In the genomic region with DNA sequence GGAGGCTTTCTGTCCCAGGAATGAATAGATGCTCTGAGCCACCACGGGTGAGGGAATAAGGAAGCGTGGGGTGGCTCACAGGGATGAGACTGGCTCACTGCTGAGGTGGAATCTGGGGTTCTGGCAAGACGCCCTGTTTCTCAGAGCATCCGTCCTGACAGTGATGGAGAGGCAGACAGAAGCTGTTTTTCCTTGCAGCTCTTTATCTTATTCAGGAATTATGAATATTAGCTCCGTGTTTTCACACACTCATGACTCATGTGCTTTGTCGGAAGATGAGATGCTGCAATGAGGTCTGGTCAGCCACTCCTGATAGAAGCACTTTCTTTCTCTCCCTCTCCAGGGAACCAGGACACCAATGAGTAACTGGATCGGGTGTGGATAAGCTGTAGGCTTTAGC, we compare ENCODE assay signal across 10 mouse cellular contexts.
DNase-seq lines count a peak whose midpoint lies in the region; ATAC-seq and TF ChIP-seq lines count a peak whose summit lies in the region.
"Had no signal": no experiment of that assay in that cellular context is flagged by ENCODE, and none has a peak within 500 bp of the region (broad histone marks: within the 10 kb centered on the region; RNA-seq: fewer than 3 reads in every experiment).

No protein-coding gene starts in this region.

- H3K27ac ChIP-seq in forebrain, embryonic 14.5 days (ENCODE audit: low read depth, low read length): no peak overlapping the region
- no peak overlapping the region for H3K27ac ChIP-seq in forebrain, embryonic 11.5 days (ENCODE audit: low read depth, low read length)
- peak overlapping the region; percentile 41; the same call in 1 of the 2 replicates for H3K27ac ChIP-seq in liver, postnatal 0 days (ENCODE audit: low read depth)
- no peak overlapping the region for H3K27ac ChIP-seq in liver, embryonic 11.5 days (ENCODE audit: low read depth, low read length)
- H3K27ac ChIP-seq: neural tube, embryonic 13.5 days had no signal

- no peak overlapping the region for H3K4me2 ChIP-seq in forebrain, embryonic 14.5 days (ENCODE audit: low read length)
- H3K4me2 ChIP-seq in forebrain, embryonic 11.5 days (ENCODE audit: low read depth, low read length, severe bottlenecking): no peak overlapping the region
- H3K4me2 ChIP-seq in liver, postnatal 0 days (ENCODE audit: low read depth, low read length): no peak overlapping the region
- no peak overlapping the region for H3K4me2 ChIP-seq in liver, embryonic 11.5 days
- H3K4me2 ChIP-seq: neural tube, embryonic 13.5 days had no signal

- peak; percentile 47 for DNase-seq in forebrain, embryonic 14.5 days (ENCODE audit: low spot score)
- no peak for DNase-seq in forebrain, embryonic 11.5 days (ENCODE audit: low spot score)
- DNase-seq in liver, postnatal 0 days: no peak
- DNase-seq in liver, embryonic 11.5 days (ENCODE audit: low spot score): no peak
- DNase-seq in layer of hippocampus, adult 18-20 months (ENCODE audit: low spot score in 2 of 2): peak; percentile 76 to 91
- no peak for DNase-seq in c-Kit-positive CD71-positive TER-119-positive erythroid progenitor cells, embryonic 14.5 days (ENCODE audit: low spot score)
- DNase-seq in testis, postnatal 10 days (ENCODE audit: low spot score): no peak
- DNase-seq in spleen, postnatal 4 days (ENCODE audit: low spot score in 2 of 2): no peak

- H3K36me3 ChIP-seq in forebrain, embryonic 14.5 days (ENCODE audit: control insufficient read depth, insufficient read depth, low read length): peaks cover 4% of the 10 kb centered on the region; the same call in 1 of the 2 replicates
- H3K36me3 ChIP-seq in forebrain, embryonic 11.5 days (ENCODE audit: control insufficient read depth, insufficient read depth, low read length): peaks cover 2% of the 10 kb centered on the region; the same call in 1 of the 2 replicates
- peaks cover 7% of the 10 kb centered on the region; the same call in 1 of the 2 replicates for H3K36me3 ChIP-seq in liver, postnatal 0 days (replicated peaks; ENCODE audit: insufficient read depth, low read length)
- H3K36me3 ChIP-seq in liver, embryonic 11.5 days (ENCODE audit: control insufficient read depth, insufficient read depth, low read length): peaks cover 9% of the 10 kb centered on the region; the same call in 1 of the 2 replicates

- TF ChIP-seq EP300 in liver, postnatal 0 days (IDR thresholded peaks at IDR 0.05; ENCODE audit: low read depth): no peak

- H3K27me3 ChIP-seq in forebrain, embryonic 14.5 days (replicated peaks; ENCODE audit: control insufficient read depth, insufficient read depth, low read length): no peaks in the 10 kb centered on the region
- no peaks in the 10 kb centered on the region for H3K27me3 ChIP-seq in forebrain, embryonic 11.5 days (ENCODE audit: control insufficient read depth, insufficient read depth, low read length)
- no peaks in the 10 kb centered on the region for H3K27me3 ChIP-seq in liver, postnatal 0 days (ENCODE audit: insufficient read depth, low read length)
- no peaks in the 10 kb centered on the region for H3K27me3 ChIP-seq in liver, embryonic 11.5 days (replicated peaks; ENCODE audit: control insufficient read depth, insufficient read depth, low read length)
- H3K27me3 ChIP-seq: CH12.LX; neural tube, embryonic 13.5 days had no signal

- peak; percentile 45; the same call in 1 of the 2 replicates for ATAC-seq in forebrain, embryonic 14.5 days
- ATAC-seq in forebrain, embryonic 11.5 days (replicated peaks; ENCODE audit: low FRiP score): no peak
- no peak for ATAC-seq in liver, postnatal 0 days
- no peak for ATAC-seq in liver, embryonic 11.5 days (replicated peaks; ENCODE audit: low FRiP score)

- no peak for TF ChIP-seq CTCF in liver, postnatal 0 days (IDR thresholded peaks at IDR 0.05; ENCODE audit: low read depth)

- 64% methylated on average over 7 of the region's 7 CpGs for WGBS in forebrain, embryonic 14.5 days
- WGBS in forebrain, embryonic 11.5 days: 87% methylated on average over 7 of the region's 7 CpGs
- WGBS in liver, postnatal 0 days (ENCODE audit: insufficient replicate concordance): 64% methylated on average over 7 of the region's 7 CpGs
- 71% methylated on average over 7 of the region's 7 CpGs for WGBS in liver, embryonic 11.5 days

- no peak overlapping the region for H3K9ac ChIP-seq in forebrain, embryonic 14.5 days (ENCODE audit: low read length)
- no peak overlapping the region for H3K9ac ChIP-seq in forebrain, embryonic 11.5 days (ENCODE audit: low read length)
- no peak overlapping the region for H3K9ac ChIP-seq in liver, postnatal 0 days (replicated peaks)
- no peak overlapping the region for H3K9ac ChIP-seq in liver, embryonic 11.5 days (ENCODE audit: low read depth, low read length)
- H3K9ac ChIP-seq: neural tube, embryonic 13.5 days had no signal

- no peaks in the 10 kb centered on the region for H3K9me3 ChIP-seq in forebrain, embryonic 14.5 days (replicated peaks; ENCODE audit: control insufficient read depth, low read length)
- H3K9me3 ChIP-seq in forebrain, embryonic 11.5 days (ENCODE audit: control insufficient read depth, low read length): no peaks in the 10 kb centered on the region
- H3K9me3 ChIP-seq in liver, postnatal 0 days (ENCODE audit: low read length): no peaks in the 10 kb centered on the region
- 0 out of 2 replicates have a peak, but pooled peaks cover 2% of the 10 kb centered on the region for H3K9me3 ChIP-seq in liver, embryonic 11.5 days (ENCODE audit: control insufficient read depth, low read length)

- no peaks in the 10 kb centered on the region for H3K4me1 ChIP-seq in forebrain, embryonic 14.5 days (ENCODE audit: control insufficient read depth, insufficient read depth, low read length)
- no peaks in the 10 kb centered on the region for H3K4me1 ChIP-seq in forebrain, embryonic 11.5 days (replicated peaks; ENCODE audit: control insufficient read depth, insufficient read depth, low read length)
- peaks cover 23% of the 10 kb centered on the region for H3K4me1 ChIP-seq in liver, postnatal 0 days (ENCODE audit: insufficient read depth)
- H3K4me1 ChIP-seq in liver, embryonic 11.5 days (replicated peaks; ENCODE audit: control insufficient read depth, insufficient read depth, low read length): peaks cover 10% of the 10 kb centered on the region

- H3K4me3 ChIP-seq in forebrain, embryonic 14.5 days (ENCODE audit: low read depth, low read length): no peak overlapping the region
- no peak overlapping the region for H3K4me3 ChIP-seq in forebrain, embryonic 11.5 days (ENCODE audit: low read depth, low read length)
- H3K4me3 ChIP-seq in liver, postnatal 0 days (ENCODE audit: low read depth, low read length): no peak overlapping the region
- H3K4me3 ChIP-seq in liver, embryonic 11.5 days (ENCODE audit: low read depth, low read length): no peak overlapping the region
- H3K4me3 ChIP-seq: neural tube, embryonic 13.5 days had no signal

Comparison
In these comparisons a context has a peak if more than half of its experiments do, and no peak if none do; other contexts are left out.
1. DNase-seq: peak in forebrain, embryonic 14.5 days (single experiment) and layer of hippocampus, adult 18-20 months (2 of 2); none in forebrain, embryonic 11.5 days (single experiment), liver, postnatal 0 days (single experiment), liver, embryonic 11.5 days (single experiment), c-Kit-positive CD71-positive TER-119-positive erythroid progenitor cells, embryonic 14.5 days (single experiment), testis, postnatal 10 days (single experiment) and spleen, postnatal 4 days (0 of 2).